Mouse (Mus musculus) thymus, postnatal 14 days (tissue): ENCODE results near the gene Sergef.

ENCODE experiments used
- DNase-seq: peaks from one replicate; pipeline ENCODE4 v3.0.0; 2021

The Sergef gene

DNA sequence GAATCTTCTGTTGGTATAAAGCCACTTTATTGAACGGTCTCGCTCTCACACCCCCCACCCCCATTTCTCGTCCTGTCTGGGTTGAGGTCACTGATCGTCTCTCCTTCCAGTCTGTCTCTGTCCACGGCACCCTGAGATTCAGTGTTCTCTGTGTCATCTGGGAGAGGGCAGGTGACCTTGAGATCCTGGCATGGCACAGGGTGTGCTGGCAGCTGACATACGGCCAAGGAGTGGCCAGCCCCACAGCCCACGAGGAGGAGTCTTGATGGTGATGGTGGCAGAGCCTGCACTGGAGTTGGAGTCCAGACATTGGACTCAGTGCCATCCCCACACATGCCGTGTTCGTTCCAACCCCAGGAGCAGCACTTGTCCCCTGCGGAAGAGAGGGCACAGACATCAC lies 196.4 kb downstream of the Sergef start:
- DNase-seq, result no peak

DNA sequence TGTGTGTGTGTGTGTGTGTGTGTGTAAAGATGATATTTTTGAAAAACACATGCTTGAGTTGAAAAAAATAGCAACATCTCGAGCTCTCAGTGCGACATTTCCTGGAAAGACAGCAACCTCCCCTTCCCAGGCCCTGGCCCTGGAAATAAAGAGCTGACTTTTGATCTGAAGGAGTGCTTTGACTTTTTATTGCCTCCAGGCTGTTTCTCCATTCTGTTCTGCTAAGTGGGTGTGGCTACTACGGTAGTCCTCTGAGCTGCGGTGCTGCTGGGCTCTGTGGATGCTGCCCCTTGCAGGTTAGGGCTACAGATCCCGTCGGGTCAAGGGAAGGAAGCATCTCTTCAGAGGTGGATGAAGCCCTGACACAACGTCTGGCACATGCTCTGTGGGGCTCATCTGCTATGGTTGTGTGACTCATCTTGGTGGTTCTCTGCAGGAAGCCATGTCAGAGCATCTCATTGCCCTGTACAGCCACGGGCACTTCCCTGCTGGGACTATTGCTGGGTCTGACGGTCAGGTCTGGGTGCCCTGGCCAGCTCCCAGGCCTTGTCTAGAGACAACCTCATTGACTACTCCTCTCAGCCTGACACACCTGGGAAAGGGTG lies 201.0 kb downstream of the Sergef start:
- DNase-seq, result no peak

DNA sequence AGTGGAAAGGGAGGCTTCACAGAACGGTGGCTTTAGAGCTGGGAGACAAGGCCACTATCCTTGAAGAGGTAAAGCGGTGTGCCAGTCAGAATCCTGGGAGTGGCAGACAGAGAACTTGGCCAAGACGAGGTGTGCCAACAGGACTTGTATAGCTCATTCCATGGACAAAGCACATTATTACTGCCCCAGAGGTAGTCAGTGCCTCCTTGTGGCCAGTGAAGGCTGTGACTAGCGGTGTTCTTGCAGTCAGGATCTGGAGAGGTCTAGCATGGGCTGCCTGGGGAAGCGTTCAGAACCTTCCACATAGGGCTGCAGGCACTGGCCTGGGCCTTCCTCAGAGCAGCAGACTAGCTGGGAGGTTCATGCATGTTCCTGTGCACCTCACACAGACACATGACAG lies 203.8 kb downstream of the Sergef start:
- no peak for DNase-seq

DNA sequence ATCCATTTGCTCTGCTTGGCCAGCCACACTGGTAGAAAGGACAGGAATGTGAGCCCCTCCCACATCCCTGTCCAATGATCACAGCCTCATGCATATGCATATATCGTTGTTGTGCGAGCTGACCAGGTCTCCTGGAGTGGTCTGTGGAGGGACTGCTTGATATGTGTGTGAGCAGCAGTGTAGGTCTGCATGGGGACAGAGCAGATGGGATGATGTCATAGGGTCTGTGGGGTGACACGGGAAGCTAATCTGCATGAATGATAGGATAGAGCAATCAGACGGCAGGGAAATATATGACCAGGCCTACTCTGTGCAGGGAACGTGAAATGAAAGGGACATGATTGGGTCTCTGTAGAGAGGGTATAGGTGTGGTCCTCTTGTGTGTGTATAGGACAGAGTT lies 205.7 kb downstream of the Sergef start:
- no peak for DNase-seq

DNA sequence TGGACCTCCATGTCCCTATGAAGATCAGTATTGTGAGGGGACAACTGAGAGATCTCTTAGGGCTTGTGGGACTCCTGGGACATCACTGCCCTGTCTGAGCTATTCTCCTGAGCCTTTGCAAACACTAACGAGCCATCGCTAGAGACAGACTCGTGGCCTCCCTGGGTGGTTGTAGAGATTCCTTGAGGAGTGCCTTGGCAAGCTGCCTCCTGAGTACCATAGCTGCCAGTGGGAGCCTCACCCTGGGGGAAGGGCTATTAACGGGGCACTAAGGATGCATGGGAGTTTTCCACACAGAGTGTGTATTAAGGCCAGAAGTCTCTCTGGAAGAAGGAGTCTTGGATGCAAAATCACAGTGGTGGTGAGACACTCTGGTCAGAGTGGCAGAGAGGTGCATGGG lies 214.6 kb downstream of the Sergef start:
- DNase-seq, result no peak

DNA sequence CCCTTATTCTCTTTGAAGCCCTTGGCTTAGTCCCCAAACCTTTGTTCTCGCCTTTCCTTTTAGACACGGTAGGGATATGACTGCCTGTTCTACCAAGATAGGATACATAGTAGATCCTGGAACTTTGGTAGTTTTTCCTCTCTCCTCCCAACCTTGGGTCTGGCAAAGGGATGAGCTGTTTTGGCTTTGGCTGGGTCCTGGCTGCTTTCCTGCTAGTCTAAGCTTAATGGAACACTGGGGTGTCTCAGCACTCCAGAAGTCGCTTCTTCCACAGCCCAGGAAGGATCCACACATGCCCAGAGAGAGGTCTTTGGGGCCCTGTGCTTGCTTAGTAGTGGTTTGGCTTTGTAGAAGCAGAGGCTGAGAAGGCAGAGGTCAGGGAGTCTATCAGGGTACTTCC lies 215.7 kb downstream of the Sergef start:
- DNase-seq, result no peak

DNA sequence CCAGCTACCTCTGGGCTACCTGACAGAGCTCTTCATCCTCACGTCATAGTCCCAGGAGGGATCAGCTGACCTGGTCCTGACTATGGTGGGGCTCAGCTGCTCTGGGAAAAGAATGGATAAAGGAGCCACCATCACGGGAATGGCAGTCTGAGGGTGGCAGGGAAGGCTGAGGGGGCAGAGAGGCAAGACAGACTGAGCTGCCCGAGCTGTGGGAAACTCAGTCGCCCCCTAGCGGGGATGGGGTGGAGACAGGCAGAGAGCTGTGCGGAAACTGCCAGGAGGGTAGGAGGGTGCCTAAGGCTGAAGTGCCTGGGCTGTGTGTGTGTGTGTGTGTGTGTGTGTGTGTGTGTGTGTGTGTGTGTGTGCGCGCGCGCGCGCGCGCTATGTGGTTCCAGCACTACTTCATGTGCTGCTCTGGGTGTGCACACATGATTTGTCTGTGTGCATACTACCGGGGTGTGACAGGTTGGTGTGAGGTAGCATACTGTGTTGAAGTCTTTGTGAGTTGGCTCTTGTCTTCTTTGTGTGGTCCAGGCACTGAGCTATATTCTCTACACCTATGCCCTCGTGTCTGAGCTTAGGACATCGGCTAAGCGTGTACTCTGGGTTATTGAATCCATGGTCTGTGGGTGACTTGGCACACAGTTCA lies 216.7 kb downstream of the Sergef start:
- peak; percentile 77 for DNase-seq

DNA sequence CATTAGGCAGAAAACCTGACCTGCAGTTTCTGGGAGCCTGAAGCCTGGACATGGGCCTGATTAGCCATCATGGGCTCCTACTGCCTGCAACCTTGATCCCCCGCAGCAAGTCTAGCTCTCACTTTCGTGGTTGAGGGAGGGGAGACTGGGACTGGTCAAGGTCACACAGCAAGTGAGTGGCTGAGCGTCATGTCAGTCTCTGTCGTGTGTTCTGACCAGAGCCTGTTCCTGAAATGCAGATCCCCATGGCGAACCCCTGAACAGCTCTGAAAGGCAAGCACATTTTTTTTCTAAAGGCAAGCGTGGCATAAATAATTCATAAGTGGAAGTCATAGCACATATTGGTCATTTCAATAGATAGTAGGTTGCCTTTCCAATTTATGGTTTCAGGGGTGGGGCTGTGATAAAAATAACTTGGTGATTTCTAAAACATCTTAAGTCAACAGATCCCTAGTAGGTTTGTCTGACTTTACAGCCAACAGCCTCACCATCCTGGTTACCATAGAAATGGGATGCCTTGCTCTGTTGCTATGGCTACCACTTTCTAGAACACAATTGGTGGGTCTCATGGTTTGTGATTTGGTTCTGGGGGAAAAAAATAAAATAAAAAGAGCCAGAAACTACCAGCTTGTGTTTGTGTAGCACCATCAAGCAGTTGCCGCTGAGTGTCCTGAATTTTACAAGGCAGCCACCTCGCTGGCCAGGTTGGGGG lies 217.4 kb downstream of the Sergef start:
- DNase-seq, result no peak

DNA sequence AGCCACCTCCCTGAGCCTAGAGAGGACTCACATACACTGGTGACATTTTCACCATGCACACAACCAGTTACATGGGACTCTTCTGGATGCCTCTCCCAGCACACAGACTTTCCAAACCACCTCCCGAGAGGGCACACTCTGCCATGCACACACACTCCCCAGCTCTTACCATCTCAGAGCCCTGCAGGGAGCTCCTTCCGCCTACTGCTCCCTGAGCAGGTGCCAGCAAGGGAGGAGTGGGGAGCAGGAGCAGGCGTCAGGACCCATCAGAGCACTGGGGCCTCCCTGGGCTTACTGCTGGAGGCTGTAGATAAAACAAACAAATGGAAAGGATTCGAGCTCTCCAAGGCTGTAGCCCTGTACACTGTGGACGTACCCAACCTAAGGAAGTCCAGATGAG lies 218.1 kb downstream of the Sergef start:
- DNase-seq, result no peak

DNA sequence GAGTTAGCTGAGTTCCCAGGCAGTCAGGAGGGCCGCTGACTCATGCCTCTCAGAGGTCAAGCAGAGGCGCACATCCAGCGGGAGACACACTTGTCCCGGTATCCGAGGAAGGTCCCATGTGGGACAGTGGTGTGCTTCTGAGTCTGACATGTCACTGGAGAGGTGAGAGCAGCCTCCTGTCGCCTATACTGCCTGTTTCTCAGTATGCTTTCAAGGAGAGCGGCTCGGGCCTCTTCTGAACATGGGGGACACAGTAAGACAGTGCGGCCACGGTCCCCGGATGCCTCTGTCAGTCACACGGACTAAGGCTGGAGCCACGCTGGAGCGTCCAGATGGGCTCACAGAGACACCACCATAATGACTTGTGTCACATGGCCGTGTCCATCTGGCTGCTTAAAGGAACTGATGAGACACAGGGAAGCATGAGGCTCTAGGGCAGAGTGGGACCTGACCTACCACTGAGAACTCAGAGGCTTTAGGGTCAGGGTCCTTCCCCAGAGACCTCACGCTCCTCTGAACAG lies 221.4 kb downstream of the Sergef start:
- no peak for DNase-seq

DNA sequence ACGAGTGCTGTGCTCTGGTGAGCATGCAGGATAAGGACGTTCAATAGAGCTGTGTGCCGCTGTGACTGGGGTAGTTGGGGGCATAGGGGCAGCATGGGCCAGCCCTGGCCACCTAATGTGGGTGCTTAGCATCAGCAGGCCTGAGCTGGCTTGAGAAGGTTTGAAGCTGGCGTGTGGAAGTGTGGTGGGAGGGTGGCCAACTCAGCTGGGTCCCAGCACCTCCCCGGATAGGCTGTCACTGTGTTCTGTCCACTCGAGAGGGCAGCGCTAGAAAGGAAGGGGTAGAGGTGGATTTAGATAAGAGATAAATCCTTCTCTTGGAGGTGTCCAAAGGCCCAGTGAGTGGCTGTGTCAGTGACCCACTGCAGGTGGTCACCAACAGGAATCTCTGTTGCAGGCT lies 222.1 kb downstream of the Sergef start:
- DNase-seq, result no peak

DNA sequence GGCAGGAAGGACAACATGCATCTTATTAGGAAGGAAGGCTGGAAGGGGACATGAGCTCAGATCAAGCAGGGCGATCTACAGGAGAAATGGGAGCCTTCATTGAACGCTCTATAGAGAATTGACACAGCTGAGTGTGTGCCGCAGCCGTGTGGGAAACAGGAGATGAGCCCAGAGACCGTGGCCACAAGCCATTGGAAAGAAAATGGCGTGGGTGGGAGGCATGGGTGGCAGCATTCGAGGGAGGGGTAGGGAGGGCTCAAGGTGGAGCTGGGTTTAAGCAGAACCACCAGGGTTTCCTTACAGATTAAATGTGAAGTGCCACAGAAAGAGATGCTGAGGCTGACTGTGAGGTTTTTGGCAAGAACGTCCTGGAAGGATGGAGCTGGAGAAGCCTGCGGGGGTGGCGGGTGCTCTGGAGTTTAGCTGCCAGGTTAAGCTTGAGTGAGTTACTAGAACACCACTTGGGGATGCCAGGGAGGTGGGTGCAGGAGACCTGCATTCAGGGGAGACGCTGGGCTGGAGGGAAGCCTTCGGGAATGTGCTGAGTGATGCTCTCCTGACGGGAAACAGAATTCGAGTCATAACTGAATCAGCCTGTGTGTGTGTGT lies 223.7 kb downstream of the Sergef start:
- no peak for DNase-seq

DNA sequence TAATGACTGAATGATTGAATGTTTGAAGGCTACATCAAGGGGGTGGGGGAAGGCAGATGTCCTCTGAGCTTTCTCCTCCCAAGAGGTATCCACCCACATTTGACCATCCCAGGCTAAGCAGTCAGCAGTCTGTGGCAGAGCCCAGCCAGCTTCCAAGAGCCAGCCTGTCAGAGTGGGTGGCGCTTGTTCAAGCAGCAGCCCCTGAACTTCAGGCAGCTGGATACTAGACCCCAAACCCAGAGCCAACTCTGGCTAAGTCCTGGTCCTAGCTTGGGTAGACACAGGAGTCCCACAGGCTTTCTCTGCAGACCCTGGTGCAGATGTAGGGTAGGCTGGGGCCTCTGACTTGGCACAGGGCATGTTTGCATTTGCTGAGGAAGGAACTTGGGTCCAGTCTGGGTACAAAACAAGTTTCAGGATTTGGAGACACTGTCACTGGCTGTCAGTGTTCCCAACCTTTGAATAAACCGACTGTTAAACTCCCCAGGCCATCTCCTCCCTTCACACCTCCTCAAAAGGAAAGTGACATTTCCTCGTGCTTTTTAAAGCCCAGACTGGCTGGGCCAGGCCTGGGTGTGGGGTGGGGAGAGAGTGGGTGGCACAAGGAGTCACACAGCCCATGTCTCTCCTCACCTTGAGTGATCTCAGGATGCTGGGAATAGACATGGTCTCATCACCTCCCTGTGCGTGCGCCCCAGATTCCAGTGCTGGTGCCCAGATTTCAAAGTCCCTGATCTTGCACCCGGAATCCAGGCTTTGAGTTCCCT lies 225.5 kb downstream of the Sergef start:
- no peak for DNase-seq

DNA sequence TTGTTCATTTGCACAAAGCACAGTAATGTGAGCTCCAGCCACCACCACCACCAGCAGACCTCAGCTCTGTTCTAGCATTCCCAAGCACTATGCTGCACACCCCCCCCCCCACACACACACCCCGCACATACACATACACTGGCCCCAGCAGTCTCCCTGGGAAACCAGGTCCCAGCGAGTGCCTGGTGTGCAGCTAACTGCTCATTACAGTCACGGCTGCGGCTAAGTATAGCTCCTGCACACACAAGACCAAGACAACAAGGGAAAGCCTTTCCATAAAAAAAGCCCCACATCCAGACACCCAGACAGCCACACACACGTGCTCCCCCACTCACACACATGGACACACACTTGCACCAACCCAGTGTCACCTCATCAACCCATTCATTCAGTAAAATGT lies 226.8 kb downstream of the Sergef start:
- DNase-seq, result no peak

DNA sequence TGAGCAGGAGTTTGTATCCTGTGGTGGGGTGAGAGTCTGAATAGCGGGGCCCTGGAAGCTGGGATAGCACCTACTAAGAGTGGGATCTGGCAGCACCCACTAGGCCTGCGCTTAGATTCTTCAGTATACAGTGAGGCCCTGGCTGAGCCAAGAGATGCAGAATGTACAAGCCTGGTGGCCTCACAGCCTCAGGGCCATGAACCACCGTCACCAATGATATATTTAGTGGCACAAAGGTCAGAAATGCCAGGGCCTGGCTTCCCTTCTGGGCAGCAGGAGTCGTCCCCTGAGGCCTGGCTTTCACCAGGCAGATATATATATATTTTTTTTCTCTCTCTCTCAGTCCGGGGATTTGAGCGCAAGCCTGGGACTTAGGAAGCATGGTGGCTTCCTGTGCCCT lies 228.9 kb downstream of the Sergef start:
- no peak for DNase-seq

DNA sequence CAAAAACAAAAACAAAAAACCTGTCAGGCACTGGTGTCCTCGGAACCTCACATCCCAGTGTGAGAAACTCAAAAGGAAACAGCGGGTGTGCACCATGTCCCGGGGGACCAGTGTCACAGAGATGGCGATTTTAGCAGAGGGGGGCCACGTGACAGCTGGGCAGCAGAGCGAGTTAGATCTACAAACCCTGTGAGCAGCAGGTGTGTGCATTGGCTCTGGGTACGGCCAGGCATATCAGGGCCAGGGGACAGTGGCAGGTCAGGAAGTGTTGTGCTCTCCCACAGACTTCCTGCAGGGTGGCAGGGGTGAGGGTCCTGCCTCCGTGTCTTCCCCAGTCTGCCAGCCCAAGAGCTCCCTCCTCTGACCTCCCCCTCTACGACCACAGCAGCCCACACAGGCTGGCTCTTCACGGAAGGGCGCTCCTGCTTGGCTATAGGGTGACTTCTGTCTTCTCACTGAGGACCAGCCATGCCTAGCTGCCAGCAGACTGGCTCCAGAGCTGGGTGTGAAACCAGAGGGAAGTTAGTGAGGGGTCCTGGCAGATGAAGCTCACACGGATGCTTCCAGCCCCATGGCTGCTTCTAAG lies 230.3 kb downstream of the Sergef start:
- no peak for DNase-seq

DNA sequence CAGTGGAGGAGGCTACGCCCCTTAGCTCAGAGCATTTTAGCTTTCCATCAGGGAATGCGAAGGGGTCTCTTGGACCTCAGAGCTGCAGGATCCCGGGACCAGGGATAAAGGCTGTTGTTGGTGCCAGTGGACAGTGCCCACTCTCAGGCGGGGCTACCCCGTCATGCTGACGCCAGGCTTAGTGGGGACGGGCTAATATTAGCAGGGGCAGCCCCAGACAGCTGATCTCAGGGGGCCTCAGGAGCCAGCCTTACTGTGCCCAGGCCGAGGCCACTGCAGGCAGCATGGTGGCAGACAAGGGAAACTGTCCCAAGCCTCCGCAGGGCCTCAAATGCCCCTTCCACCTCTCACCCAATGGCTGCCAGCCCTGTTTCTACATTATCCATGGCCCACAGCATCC lies 231.0 kb downstream of the Sergef start:
- DNase-seq, result no peak

DNA sequence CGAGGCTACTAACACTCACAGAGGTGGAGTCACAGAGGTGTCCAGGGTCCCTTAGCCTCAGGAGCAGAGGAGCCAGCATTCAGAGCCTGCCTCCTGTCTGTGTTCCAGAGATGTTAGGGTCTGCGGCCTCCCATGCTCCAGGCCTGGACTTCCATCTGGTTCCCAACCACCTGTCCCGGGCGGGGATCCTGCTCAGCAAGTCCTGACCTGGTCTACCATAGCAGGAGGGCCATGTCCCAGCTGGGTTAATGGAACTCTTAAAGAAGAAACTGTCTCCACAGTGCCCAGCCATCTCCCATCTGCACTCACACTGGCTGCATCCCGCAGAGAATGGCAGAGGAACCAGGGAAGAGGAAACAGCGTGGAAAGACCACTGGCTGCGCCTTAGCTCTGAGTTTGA lies 234.9 kb downstream of the Sergef start:
- no peak for DNase-seq

DNA sequence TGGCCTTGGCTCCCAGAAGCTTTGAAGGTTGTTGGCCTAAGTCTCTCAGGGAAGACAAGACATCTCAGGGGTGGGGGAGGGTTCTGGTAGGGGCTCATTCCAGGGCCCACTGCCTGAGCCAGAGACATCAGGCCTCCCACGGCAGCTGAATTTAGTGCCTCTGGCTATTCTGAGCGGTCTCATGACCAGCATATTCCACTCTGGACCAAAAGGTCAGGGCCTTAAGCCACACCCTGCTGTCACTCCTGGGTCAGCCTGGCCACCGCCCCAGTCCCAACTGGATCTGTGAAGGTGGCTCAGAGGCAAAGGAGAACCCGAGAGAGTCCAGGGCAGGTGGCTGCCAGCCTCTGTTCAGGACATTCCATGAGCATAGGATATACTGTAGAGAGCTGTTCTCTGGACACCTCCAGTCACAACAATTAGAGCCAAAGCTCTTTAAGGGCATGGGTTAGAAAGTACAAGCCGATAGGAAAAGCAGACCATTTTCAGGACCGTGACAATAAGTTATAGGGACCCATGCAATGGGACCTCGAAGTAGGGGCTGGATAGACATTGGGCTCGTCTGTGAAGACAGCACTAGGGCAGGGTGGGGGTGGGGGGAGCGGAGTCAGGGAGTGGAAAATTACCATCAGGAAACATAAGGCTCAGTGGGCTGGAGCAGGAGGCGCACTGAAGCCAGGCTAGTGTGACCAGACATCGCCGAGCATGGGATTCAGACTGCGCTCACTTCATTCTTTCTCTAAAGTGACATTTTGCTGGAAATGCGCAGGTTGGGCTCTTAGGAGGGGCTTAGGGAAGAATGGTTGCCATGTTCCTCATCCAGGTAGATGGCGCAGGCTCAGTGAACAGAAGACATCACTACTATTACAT lies 235.8 kb downstream of the Sergef start:
- no peak for DNase-seq

DNA sequence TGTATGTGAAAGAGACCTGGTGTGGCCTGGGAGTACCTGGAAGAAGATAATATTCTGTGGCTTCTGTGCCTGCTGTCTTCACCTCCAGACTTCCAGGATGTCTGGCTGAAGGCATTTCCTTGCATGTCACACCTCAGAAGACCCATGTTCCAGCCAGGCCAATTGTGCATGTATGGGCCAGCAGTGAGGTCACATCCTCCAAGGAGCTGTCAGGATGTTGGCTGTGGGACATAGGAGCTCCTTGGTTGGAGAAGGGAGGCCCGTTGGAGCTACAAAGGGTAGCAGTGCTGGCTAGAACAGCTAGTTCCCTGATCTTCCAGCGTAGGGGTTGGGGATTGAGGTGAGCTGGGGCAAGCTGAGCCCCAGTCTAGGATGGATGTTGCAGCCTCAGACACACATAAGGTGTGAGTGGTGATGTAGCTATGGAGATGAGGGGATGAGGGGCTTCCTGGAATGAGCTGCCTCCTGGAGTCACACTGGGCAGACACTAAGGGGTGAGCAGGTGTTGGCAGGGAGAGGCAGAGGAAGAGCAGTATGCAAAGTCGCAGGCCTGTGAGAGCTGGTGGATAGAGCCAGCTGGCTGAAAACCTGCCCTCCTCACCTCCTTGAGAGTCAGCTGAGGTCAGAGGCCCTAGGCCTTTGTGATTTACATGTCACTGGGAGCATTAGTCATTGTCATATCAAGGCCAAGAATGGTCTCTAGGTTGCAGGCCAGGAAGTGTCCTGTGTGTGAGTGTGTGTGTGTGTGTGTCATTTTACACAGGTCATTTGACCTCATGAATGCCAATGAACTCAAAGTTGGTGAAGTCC lies 238.0 kb downstream of the Sergef start:
- DNase-seq, result no peak

DNA sequence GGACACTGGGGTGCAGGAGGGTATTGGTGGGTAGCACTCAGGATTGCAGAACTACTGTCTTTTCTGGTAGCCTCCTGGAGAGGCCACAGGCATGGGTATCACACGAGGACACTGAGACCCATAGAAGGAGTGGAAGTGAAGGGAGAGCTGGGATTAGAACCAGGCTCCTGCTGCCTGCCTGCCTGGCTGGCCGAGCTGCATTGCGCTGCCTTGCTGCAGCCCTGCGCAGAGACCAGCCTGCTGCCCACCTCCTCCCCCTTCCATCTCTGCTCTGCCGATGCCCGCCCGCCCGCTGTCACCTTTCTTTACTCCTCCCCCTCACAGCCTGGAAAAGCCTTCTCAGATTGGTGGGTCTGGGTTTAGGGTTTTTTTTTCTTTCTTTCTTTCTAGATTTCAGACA lies 239.3 kb downstream of the Sergef start:
- DNase-seq, result no peak
